Mouse (Mus musculus) liver, postnatal 0 days (tissue): ENCODE measurements around the gene Eps8l3. TPM values are rescaled to one million over a fixed set of nuclear protein-coding genes. Genes with fewer than 3 reads are reported as not detected.

Experiments used
- ATAC-seq: fragments of 200-750 bp; cut with Nextera tagmentation; 2 replicates; pipeline ENCODE4 v1.8.0; 2017; ENCODE audit warnings: mild to moderate bottlenecking, moderate library complexity
- DNase-seq: peaks from one replicate; pipeline ENCODE4 v3.0.0-alpha.2; 2016
- H3K27ac ChIP-seq: fragments of 300-500 bp; sonication (generic); 2 replicates; pipeline ENCODE4 v1.5.1; 2014; ENCODE audit warnings: antibody characterized with exemption, moderate library complexity, mild to moderate bottlenecking, low read depth
- H3K27me3 ChIP-seq: fragments of 300-500 bp; sonication (generic); 2 replicates; pipeline ENCODE4 v1.6.1; 2014; ENCODE audit warnings: low read length, control low read depth, mixed read lengths; ENCODE audit not compliant: insufficient read depth
- H3K36me3 ChIP-seq: fragments of 300-500 bp; sonication (generic); replicated peaks from 2 replicates; pipeline ENCODE4 v1.6.1; 2014; ENCODE audit warnings: mild to moderate bottlenecking, control low read depth, low read length, moderate library complexity, mixed read lengths; ENCODE audit not compliant: insufficient read depth
- H3K4me1 ChIP-seq: fragments of 300-500 bp; sonication (generic); 2 replicates; pipeline ENCODE4 v1.6.1; 2014; ENCODE audit warnings: antibody characterized with exemption, mild to moderate bottlenecking, control low read depth; ENCODE audit not compliant: insufficient read depth
- H3K4me2 ChIP-seq: fragments of 300-500 bp; sonication (generic); 2 replicates; pipeline ENCODE4 v1.6.1; 2014; ENCODE audit warnings: low read depth, mild to moderate bottlenecking, low read length, moderate library complexity, mixed read lengths
- H3K4me3 ChIP-seq: fragments of 300-500 bp; sonication (generic); 2 replicates; pipeline ENCODE4 v1.5.1; 2014; ENCODE audit warnings: low read depth, low read length
- H3K9ac ChIP-seq: fragments of 300-500 bp; sonication (generic); replicated peaks from 2 replicates; pipeline ENCODE4 v1.6.1; 2014; ENCODE audit warnings: mild to moderate bottlenecking, moderate library complexity
- H3K9me3 ChIP-seq: fragments of 300-500 bp; sonication (generic); 2 replicates; pipeline ENCODE4 v1.6.1; 2016; ENCODE audit warnings: mild to moderate bottlenecking, control low read depth, low read length, mixed read lengths
- CTCF ChIP-seq: sonication (generic); IDR thresholded peaks from 2 replicates; pipeline ENCODE4 v1.5.1; 2016; ENCODE audit warnings: antibody characterized with exemption, low read depth
- EP300 ChIP-seq: IDR thresholded peaks from 2 replicates; pipeline ENCODE4 v1.6.1; 2016; ENCODE audit warnings: antibody characterized with exemption, low read depth, mild to moderate bottlenecking
- WGBS: fragments of 180-500 bp; shearing (Covaris S2); extraction: QIAGEN DNeasy Blood & Tissue Kit; methylation state at CpG from one replicate; pipeline ENCODE4 v1.1.7; 2014; ENCODE audit not compliant: insufficient replicate concordance; 5-methylcytosine and 5-hydroxymethylcytosine counted together
- polyA plus RNA-seq: library from polyadenylated mRNA; unstranded; fragments of >200 nt; fragmentation: Nextera tagmentation; extraction: Ambion mirVana; gene quantifications from 2 replicates; pipeline ENCODE4 v1.2.1, GENCODE M21; 2015

The Eps8l3 gene
- polyA plus RNA-seq, 1 experiment from 2014 or later = not detected

DNA sequence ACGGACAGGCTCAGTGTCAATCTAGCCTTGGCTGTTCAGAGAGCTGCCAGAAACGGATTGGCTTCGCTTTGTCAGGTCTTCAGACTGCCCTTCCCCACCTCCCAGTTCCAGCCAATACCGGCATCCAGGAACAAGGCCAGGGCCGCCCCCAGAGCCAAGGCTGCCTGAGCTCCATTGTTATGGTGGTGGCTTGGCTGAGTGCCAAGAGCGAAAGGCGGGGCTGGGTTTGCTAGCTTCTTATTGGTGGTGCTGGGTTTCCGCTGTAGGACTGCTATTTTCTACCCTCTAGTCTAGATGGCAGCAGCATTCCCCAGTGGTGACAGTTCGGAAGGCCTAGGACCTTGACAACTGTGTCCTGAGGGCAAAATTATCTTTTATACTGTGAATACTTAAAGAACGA is 54.6 kb downstream of the Eps8l3 start, which contains the start of gene Gstm7:
Gene Gstm7, minus strand, starts transcription at position 148 of the 400 bp plus-strand sequence.
- DNase-seq (peak; percentile 94), ATAC-seq (peak; percentile 97)
- peak; percentile 90 for TF ChIP-seq EP300
- TF ChIP-seq CTCF = peak; percentile 48
- Histone ChIP-seq H3K4me1 (peaks cover 13% of the 10 kb centered on the region), H3K9me3 (no peaks in the 10 kb centered on the region), H3K27ac (peak within 1 kb of the TSS; percentile 86), H3K4me2 (peak within 1 kb of the TSS; percentile 65), H3K9ac (peak within 1 kb of the TSS; percentile 26; the same call in 1 of the 2 replicates), H3K4me3 (peak within 1 kb of the TSS; percentile 37), H3K36me3 (no peaks in the 10 kb centered on the region), H3K27me3 (no peaks in the 10 kb centered on the region)
- WGBS = 7% methylated on average over 10 of the region's 10 CpGs

DNA sequence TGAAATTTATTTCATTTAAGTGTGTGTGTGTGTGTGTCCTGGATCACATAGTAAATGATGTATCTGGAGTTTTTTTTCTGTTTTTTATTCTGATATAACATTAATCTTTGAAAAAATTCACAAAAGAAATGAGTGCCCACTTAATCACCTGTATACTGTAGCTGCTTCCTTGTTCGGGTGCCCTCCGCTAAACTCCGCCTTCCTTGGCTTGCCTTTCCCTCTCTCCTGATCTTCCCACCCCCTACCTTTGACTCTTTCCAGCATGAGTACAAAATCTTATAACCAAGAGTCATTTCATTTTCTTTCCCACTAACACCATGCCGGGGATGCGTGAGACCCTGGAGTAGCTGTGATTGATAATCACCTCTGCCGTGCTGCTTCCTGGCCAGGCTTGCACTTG is 55.1 kb downstream of the Eps8l3 start:
- no peaks in the 10 kb centered on the region for H3K9me3 ChIP-seq
- no peaks in the 10 kb centered on the region for H3K27me3 ChIP-seq
- H3K9ac ChIP-seq = 0 out of 2 replicates have a peak overlapping the region, but pooled peaks have one; percentile 26
- no peaks in the 10 kb centered on the region for H3K36me3 ChIP-seq
- peaks cover 13% of the 10 kb centered on the region for H3K4me1 ChIP-seq
- TF ChIP-seq EP300 = no peak
- no peak for TF ChIP-seq CTCF
- 74% methylated on average over 6 of the region's 6 CpGs for WGBS
- peak overlapping the region; percentile 86 for H3K27ac ChIP-seq
- DNase-seq (no peak), ATAC-seq (0 out of 2 replicates have a peak, but pooled peaks have one; percentile 14)
- H3K4me3 ChIP-seq = no peak overlapping the region
- no peak overlapping the region for H3K4me2 ChIP-seq

DNA sequence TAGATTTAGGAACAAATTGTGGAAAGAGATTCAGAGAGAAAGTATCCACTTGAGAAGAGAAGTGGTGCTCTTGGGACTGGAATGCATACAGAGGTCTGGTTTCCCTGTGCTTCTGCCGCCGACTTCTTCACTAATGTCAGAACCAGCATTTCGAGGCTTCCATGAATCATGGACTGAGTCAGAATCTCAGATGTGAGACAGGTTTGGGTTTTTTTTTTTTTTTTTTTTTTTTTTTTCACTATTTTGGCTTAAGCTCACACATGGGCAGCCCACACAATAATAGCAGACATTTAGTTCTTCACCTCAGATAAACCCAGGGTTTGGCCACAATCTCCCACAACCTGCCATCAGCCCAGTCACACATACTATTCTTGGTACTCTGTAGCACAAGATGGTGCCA is 58.2 kb downstream of the Eps8l3 start:
- no peak overlapping the region for H3K4me2 ChIP-seq
- H3K4me3 ChIP-seq = no peak overlapping the region
- DNase-seq = no peak
- 74% methylated on average over 3 of the region's 3 CpGs for WGBS
- no peaks in the 10 kb centered on the region for H3K27me3 ChIP-seq
- no peaks in the 10 kb centered on the region for H3K36me3 ChIP-seq
- peaks cover 15% of the 10 kb centered on the region for H3K4me1 ChIP-seq
- no peaks in the 10 kb centered on the region for H3K9me3 ChIP-seq
- no peak overlapping the region for H3K9ac ChIP-seq
- no peak overlapping the region for H3K27ac ChIP-seq
- ATAC-seq = no peak
- no peak for TF ChIP-seq CTCF

DNA sequence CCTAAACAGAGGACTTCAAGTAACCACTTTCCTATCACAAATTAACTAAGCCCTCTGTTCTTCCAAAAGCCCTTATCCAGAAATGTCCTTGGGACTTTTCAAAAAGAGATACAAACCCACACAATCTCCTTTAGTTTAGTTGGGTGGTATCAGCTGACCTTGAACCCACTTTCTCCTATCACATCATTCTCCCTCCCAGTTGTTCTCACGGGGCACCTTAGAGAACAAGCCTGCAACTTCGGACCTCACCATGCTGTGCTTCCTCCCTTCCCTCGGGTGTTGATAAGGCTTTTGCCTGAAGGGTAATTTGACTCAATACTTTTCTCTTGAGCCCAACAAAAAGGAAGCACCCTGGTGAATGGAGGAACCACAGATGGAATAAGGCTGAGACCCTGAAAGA is 58.9 kb downstream of the Eps8l3 start:
- ATAC-seq (no peak), DNase-seq (no peak)
- no peak overlapping the region for H3K4me2 ChIP-seq
- H3K4me1 ChIP-seq = peaks cover 11% of the 10 kb centered on the region
- no peaks in the 10 kb centered on the region for H3K36me3 ChIP-seq
- no peaks in the 10 kb centered on the region for H3K9me3 ChIP-seq
- H3K27me3 ChIP-seq = no peaks in the 10 kb centered on the region
- no peak overlapping the region for H3K9ac ChIP-seq
- WGBS = 26% methylated on average over 3 of the region's 3 CpGs
- TF ChIP-seq EP300 = no peak
- TF ChIP-seq CTCF = no peak
- no peak overlapping the region for H3K4me3 ChIP-seq
- no peak overlapping the region for H3K27ac ChIP-seq

DNA sequence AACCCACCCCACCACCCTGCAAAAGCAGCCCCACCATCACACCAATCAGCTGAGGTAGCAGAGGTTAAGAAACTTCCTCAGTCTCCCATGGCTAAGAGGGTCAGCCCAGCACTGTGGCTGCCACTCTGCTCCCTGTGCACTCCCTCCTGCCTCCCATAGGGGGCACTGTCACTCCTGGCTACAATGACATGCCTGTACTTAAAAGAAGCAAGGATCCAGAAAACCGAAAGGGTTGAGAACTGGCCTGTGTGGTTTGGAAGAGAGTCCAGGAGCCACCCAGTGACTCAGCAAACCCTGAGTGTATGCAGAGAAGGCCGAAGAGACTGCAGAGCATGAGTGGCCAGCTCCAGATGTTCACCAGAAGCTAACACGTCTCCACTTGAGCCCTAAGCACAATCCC is 62.4 kb downstream of the Eps8l3 start:
- DNase-seq = peak; percentile 63
- Histone ChIP-seq H3K4me2 (no peak overlapping the region), H3K9me3 (no peaks in the 10 kb centered on the region), H3K9ac (peak overlapping the region; percentile 21; the same call in 1 of the 2 replicates), H3K27ac (no peak overlapping the region), H3K4me1 (peaks cover 3% of the 10 kb centered on the region; the same call in 1 of the 2 replicates), H3K4me3 (no peak overlapping the region), H3K36me3 (no peaks in the 10 kb centered on the region), H3K27me3 (no peaks in the 10 kb centered on the region)
- TF ChIP-seq CTCF (peak; percentile 90), EP300 (no peak)
- peak; percentile 35; the same call in 1 of the 2 replicates for ATAC-seq
- WGBS = 24% methylated on average over 3 of the region's 3 CpGs

DNA sequence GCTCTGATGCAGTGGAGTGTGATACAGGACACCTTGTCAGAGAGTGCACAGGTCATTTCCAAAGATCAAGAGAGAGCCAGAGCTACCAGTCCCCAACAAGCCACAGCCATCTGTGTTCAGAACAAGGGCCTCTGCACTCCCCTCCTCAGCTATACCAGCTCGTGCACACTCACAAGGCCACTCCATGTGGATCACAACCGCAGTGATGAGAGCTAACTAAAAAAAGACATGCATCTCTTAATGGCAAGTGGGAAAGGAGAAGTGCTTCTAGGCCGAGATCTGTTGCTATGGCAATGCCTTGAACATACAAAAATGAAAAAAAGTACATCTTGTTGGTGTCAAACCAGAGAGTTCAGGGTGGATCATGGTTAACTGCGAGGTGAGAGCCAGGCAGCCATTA is 62.8 kb downstream of the Eps8l3 start:
- 49% methylated on average over 4 of the region's 4 CpGs for WGBS

DNA sequence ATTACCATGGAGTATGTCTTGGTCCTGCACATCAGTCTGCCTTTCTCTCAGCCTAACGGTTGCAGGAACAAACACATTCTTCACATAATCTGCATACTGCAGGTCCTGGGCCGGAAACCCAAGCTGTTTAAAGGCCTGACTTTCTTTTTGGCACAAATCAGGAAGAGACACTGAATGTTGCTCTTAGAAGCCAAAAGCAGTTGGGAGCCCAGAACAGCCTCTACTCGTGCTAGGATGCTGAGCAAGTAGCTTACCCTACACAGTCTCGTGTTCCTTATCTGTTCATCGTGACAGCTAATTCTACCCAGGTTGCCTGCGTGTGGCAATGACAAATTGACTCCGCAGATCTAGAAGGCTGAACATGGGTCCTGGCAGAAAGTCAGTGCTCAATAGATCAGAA is 63.5 kb downstream of the Eps8l3 start:
- DNase-seq (no peak), ATAC-seq (no peak)
- Histone ChIP-seq H3K4me2 (no peak overlapping the region), H3K27me3 (no peaks in the 10 kb centered on the region), H3K4me3 (no peak overlapping the region), H3K9ac (no peak overlapping the region), H3K9me3 (no peaks in the 10 kb centered on the region), H3K36me3 (no peaks in the 10 kb centered on the region), H3K27ac (no peak overlapping the region), H3K4me1 (peaks cover 3% of the 10 kb centered on the region; the same call in 1 of the 2 replicates)
- 72% methylated on average over 7 of the region's 7 CpGs for WGBS
- no peak for TF ChIP-seq EP300
- TF ChIP-seq CTCF = no peak

More for the DNA sequence above, 62.8 kb downstream of the Eps8l3 start:
- Histone ChIP-seq H3K9ac (no peak overlapping the region), H3K27me3 (no peaks in the 10 kb centered on the region), H3K36me3 (no peaks in the 10 kb centered on the region), H3K27ac (no peak overlapping the region), H3K4me3 (no peak overlapping the region), H3K9me3 (no peaks in the 10 kb centered on the region), H3K4me1 (peaks cover 3% of the 10 kb centered on the region; the same call in 1 of the 2 replicates), H3K4me2 (no peak overlapping the region)
- no peak for DNase-seq
- no peak for ATAC-seq
- TF ChIP-seq CTCF = no peak
- no peak for TF ChIP-seq EP300
